Mouse (Mus musculus): ENCODE results near the gene Fads1. TPM values are rescaled to one million over a fixed set of nuclear protein-coding genes. Genes with fewer than 3 reads are reported as not detected.
A peak's percentile ranks its signal among the peaks of the same experiment; 100 is the strongest.

Gene Fads1
- polyA plus RNA-seq, 1 experiment from 2014 or later, result 64.6 TPM

DNA sequence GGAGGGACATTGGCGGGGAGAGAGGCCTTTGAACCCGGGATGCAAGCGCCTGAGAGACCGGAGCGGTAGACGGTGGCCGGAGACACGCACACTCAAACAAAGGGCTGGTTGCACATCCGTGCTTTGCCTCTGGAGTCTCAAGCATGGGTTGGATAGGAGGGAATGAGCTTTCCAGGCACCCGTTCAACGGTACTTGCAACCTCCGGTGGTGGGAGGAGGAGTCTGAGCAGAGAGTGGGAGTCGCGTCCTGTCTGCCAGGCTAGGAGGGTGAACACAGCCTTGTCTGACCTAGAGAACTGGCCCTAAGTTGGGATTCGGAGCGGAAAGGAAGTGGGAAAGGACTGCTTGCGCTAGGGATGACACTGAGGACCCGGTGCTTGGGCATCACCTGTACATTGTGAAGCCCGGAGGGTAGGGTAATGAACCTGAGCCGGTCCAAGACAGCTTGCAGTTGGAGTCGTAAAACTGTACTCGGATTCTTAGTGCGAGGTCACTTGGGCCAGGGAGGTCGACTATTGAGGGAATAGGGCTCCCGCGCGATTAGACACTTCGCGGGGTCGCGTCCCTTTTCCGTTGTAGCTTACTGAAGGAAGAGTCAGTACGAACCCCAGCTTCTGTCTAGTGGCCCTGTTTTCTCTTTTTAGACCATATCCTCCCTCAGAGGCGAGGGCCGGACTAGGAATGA, 753 bp downstream of the Fads1 start:
- H3K4me1 ChIP-seq (ENCODE audit: control insufficient read depth, insufficient read depth, low read length), result peaks cover 15% of the 10 kb centered on the region
- peak overlapping the region; percentile 80 for H3K4me2 ChIP-seq
- H3K9me3 ChIP-seq (replicated peaks; ENCODE audit: control insufficient read depth, low read length), result no peaks in the 10 kb centered on the region
- H3K36me3 ChIP-seq (ENCODE audit: control insufficient read depth, insufficient read depth, low read length), result peaks cover 23% of the 10 kb centered on the region
- no peaks in the 10 kb centered on the region for H3K27me3 ChIP-seq (ENCODE audit: control insufficient read depth, insufficient read depth, low read length)
- peak; percentile 69 for ATAC-seq (replicated peaks; ENCODE audit: insufficient number of reproducible peaks, low FRiP score, low TSS enrichment)
- H3K27ac ChIP-seq (ENCODE audit: low read depth, low read length), result peak overlapping the region; percentile 80
- WGBS (ENCODE audit: insufficient replicate concordance), result 1% methylated on average over 35 of the region's 35 CpGs
- peak overlapping the region; percentile 77 for H3K4me3 ChIP-seq (ENCODE audit: low read depth, low read length)
- peak overlapping the region; percentile 86 for H3K9ac ChIP-seq (ENCODE audit: low read depth, low read length)

DNA sequence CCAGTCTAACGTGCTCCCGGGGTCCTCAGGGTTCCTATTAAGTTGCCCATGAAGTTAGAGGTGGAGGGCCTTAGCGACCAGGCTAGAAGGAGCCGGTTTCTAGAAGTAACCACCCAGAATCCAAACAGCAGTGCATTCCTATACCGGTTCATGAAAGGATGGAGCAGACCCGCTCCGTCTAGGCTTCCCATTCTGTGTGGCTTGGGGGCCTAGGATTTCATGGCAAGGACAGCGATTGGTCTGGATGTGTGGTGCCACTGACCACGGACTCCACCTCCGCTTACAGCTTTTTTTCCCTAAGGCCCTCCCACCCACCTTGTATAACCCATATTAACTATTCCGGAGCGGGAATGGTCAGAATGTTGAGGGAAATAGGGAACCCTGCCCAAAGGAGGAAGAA, 1.4 kb downstream of the Fads1 start:
- H3K9ac ChIP-seq (ENCODE audit: low read depth, low read length), result peak overlapping the region; percentile 86
- peak overlapping the region; percentile 80 for H3K27ac ChIP-seq (ENCODE audit: low read depth, low read length)
- H3K4me1 ChIP-seq (ENCODE audit: control insufficient read depth, insufficient read depth, low read length), result peaks cover 15% of the 10 kb centered on the region
- 21% methylated on average over 12 of the region's 12 CpGs for WGBS (ENCODE audit: insufficient replicate concordance)
- no peak for ATAC-seq (replicated peaks; ENCODE audit: insufficient number of reproducible peaks, low FRiP score, low TSS enrichment)
- peak overlapping the region; percentile 80 for H3K4me2 ChIP-seq
- H3K4me3 ChIP-seq (ENCODE audit: low read depth, low read length), result peak overlapping the region; percentile 77
- no peaks in the 10 kb centered on the region for H3K27me3 ChIP-seq (ENCODE audit: control insufficient read depth, insufficient read depth, low read length)
- H3K36me3 ChIP-seq (ENCODE audit: control insufficient read depth, insufficient read depth, low read length), result peaks cover 30% of the 10 kb centered on the region
- no peaks in the 10 kb centered on the region for H3K9me3 ChIP-seq (replicated peaks; ENCODE audit: control insufficient read depth, low read length)

DNA sequence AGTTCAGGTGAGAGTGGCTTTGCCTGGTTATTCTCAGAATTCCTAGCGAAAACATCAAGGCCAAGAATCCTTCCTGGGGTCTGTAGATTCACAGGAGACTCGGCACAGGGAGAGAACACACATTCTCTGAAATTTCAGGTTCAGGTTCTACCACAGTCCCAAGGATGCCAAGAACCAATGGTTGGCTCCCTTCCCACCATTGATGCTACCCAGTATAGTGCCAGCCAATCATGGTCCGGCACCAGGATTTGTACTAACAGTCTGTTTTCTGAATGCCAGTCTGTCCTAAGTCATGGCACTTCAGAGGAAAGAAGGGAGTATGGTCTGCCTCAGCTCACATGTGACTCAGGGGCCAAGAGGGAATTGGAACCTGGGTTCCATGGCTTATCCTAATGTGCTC, 3.2 kb downstream of the Fads1 start:
- no peaks in the 10 kb centered on the region for H3K9me3 ChIP-seq (replicated peaks; ENCODE audit: control insufficient read depth, low read length)
- WGBS (ENCODE audit: insufficient replicate concordance), result 93% methylated on average over 3 of the region's 3 CpGs
- H3K9ac ChIP-seq (ENCODE audit: low read depth, low read length), result no peak overlapping the region
- no peaks in the 10 kb centered on the region for H3K27me3 ChIP-seq (ENCODE audit: control insufficient read depth, insufficient read depth, low read length)
- no peak for ATAC-seq (replicated peaks; ENCODE audit: insufficient number of reproducible peaks, low FRiP score, low TSS enrichment)
- H3K4me1 ChIP-seq (ENCODE audit: control insufficient read depth, insufficient read depth, low read length), result peaks cover 13% of the 10 kb centered on the region
- peaks cover 44% of the 10 kb centered on the region for H3K36me3 ChIP-seq (ENCODE audit: control insufficient read depth, insufficient read depth, low read length)
- no peak overlapping the region for H3K4me2 ChIP-seq
- H3K4me3 ChIP-seq (ENCODE audit: low read depth, low read length), result no peak overlapping the region
- H3K27ac ChIP-seq (ENCODE audit: low read depth, low read length), result no peak overlapping the region

- Histone ChIP-seq H3K4me1 (ENCODE audit: control insufficient read depth, insufficient read depth, low read length) (peaks cover 18% of the 10 kb centered on the region), H3K4me3 (ENCODE audit: low read depth, low read length) (no peak overlapping the region), H3K4me2 (no peak overlapping the region), H3K27me3 (ENCODE audit: control insufficient read depth, insufficient read depth, low read length) (no peaks in the 10 kb centered on the region), H3K9me3 (replicated peaks; ENCODE audit: control insufficient read depth, low read length) (no peaks in the 10 kb centered on the region), H3K27ac (ENCODE audit: low read depth, low read length) (no peak overlapping the region), H3K36me3 (ENCODE audit: control insufficient read depth, insufficient read depth, low read length) (peaks cover 46% of the 10 kb centered on the region), H3K9ac (ENCODE audit: low read depth, low read length) (no peak overlapping the region)
- WGBS (ENCODE audit: insufficient replicate concordance), result 92% methylated on average over 8 of the region's 8 CpGs
- no peak for ATAC-seq (replicated peaks; ENCODE audit: insufficient number of reproducible peaks, low FRiP score, low TSS enrichment)
These were observed 3.9 kb downstream of the Fads1 start for GRCm38 (mm10) chr19:10186569-10186968.

GRCm38 (mm10) chr19:10188281-10188811, 5.7 kb downstream of the Fads1 start:
- ATAC-seq (replicated peaks; ENCODE audit: insufficient number of reproducible peaks, low FRiP score, low TSS enrichment), result no peak
- WGBS (ENCODE audit: insufficient replicate concordance), result 86% methylated on average over 10 of the region's 10 CpGs
- Histone ChIP-seq H3K4me3 (ENCODE audit: low read depth, low read length) (no peak overlapping the region), H3K27me3 (ENCODE audit: control insufficient read depth, insufficient read depth, low read length) (no peaks in the 10 kb centered on the region), H3K4me1 (ENCODE audit: control insufficient read depth, insufficient read depth, low read length) (peaks cover 14% of the 10 kb centered on the region), H3K9me3 (replicated peaks; ENCODE audit: control insufficient read depth, low read length) (no peaks in the 10 kb centered on the region), H3K4me2 (no peak overlapping the region), H3K36me3 (ENCODE audit: control insufficient read depth, insufficient read depth, low read length) (peaks cover 54% of the 10 kb centered on the region), H3K27ac (ENCODE audit: low read depth, low read length) (no peak overlapping the region), H3K9ac (ENCODE audit: low read depth, low read length) (no peak overlapping the region)

GRCm38 (mm10) chr19:10189022-10189421, 6.3 kb downstream of the Fads1 start:
- no peak overlapping the region for H3K4me3 ChIP-seq (ENCODE audit: low read depth, low read length)
- no peak for ATAC-seq (replicated peaks; ENCODE audit: insufficient number of reproducible peaks, low FRiP score, low TSS enrichment)
- no peak overlapping the region for H3K9ac ChIP-seq (ENCODE audit: low read depth, low read length)
- H3K27me3 ChIP-seq (ENCODE audit: control insufficient read depth, insufficient read depth, low read length), result no peaks in the 10 kb centered on the region
- H3K36me3 ChIP-seq (ENCODE audit: control insufficient read depth, insufficient read depth, low read length), result peaks cover 61% of the 10 kb centered on the region
- peaks cover 11% of the 10 kb centered on the region for H3K4me1 ChIP-seq (ENCODE audit: control insufficient read depth, insufficient read depth, low read length)
- H3K9me3 ChIP-seq (replicated peaks; ENCODE audit: control insufficient read depth, low read length), result no peaks in the 10 kb centered on the region
- no peak overlapping the region for H3K27ac ChIP-seq (ENCODE audit: low read depth, low read length)
- WGBS (ENCODE audit: insufficient replicate concordance), result 91% methylated on average over 6 of the region's 6 CpGs
- H3K4me2 ChIP-seq, result no peak overlapping the region

DNA sequence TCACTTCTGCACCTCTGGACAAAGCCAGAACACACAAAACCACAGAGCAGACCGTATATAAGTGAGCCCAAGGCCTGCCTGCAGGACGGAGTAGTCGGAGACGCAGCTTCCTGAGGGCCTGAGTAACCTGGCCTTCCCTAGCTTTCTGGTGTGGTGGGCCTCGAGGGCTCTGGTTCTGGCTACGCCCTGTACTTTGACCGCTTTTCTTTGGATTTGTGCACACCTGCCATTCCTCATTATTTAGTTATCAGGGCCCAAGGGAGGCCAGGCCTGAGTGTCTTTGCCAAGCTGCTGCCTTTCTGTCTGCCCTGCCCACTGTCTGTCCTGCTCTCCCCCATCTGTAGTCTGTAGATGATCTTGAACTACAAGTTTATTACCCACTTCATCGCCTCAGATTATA, 7.3 kb downstream of the Fads1 start:
- Histone ChIP-seq H3K9ac (ENCODE audit: low read depth, low read length) (no peak overlapping the region), H3K27ac (ENCODE audit: low read depth, low read length) (no peak overlapping the region), H3K27me3 (ENCODE audit: control insufficient read depth, insufficient read depth, low read length) (no peaks in the 10 kb centered on the region), H3K4me1 (ENCODE audit: control insufficient read depth, insufficient read depth, low read length) (peaks cover 5% of the 10 kb centered on the region), H3K4me2 (no peak overlapping the region), H3K36me3 (ENCODE audit: control insufficient read depth, insufficient read depth, low read length) (peaks cover 68% of the 10 kb centered on the region), H3K9me3 (replicated peaks; ENCODE audit: control insufficient read depth, low read length) (no peaks in the 10 kb centered on the region), H3K4me3 (ENCODE audit: low read depth, low read length) (no peak overlapping the region)
- no peak for ATAC-seq (replicated peaks; ENCODE audit: insufficient number of reproducible peaks, low FRiP score, low TSS enrichment)
- 91% methylated on average over 8 of the region's 8 CpGs for WGBS (ENCODE audit: insufficient replicate concordance)

GRCm38 (mm10) chr19:10190796-10191195, 8.1 kb downstream of the Fads1 start:
- Histone ChIP-seq H3K9me3 (replicated peaks; ENCODE audit: control insufficient read depth, low read length) (no peaks in the 10 kb centered on the region), H3K4me2 (no peak overlapping the region), H3K9ac (ENCODE audit: low read depth, low read length) (no peak overlapping the region), H3K27ac (ENCODE audit: low read depth, low read length) (no peak overlapping the region), H3K27me3 (ENCODE audit: control insufficient read depth, insufficient read depth, low read length) (no peaks in the 10 kb centered on the region), H3K4me1 (ENCODE audit: control insufficient read depth, insufficient read depth, low read length) (peaks cover 5% of the 10 kb centered on the region), H3K4me3 (ENCODE audit: low read depth, low read length) (no peak overlapping the region), H3K36me3 (ENCODE audit: control insufficient read depth, insufficient read depth, low read length) (peaks cover 64% of the 10 kb centered on the region)
- ATAC-seq (replicated peaks; ENCODE audit: insufficient number of reproducible peaks, low FRiP score, low TSS enrichment), result no peak
- WGBS (ENCODE audit: insufficient replicate concordance), result 50% methylated on average over 2 of the region's 2 CpGs

DNA sequence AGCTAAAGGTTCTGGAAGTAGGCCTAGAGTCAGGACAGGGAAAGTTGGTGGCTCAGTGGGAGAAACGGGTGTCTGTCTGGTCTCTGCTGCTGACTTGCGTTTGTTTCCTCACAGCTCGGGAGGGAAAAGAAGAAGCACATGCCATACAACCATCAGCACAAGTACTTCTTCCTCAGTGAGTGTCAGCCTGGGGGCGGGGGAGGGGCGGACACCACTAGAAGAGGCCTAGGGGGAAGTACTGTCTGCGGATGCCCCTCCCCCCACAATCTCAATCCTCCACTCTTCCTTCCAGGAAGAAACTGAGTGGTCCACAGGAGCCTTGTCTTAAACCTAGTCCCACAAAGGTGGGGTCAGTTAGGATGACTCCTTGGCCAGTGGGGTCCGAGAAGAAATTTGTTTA, 8.6 kb downstream of the Fads1 start:
- H3K9ac ChIP-seq (ENCODE audit: low read depth, low read length), result no peak overlapping the region
- H3K4me1 ChIP-seq (ENCODE audit: control insufficient read depth, insufficient read depth, low read length), result peaks cover 5% of the 10 kb centered on the region
- H3K4me2 ChIP-seq, result no peak overlapping the region
- no peak for ATAC-seq (replicated peaks; ENCODE audit: insufficient number of reproducible peaks, low FRiP score, low TSS enrichment)
- 46% methylated on average over 7 of the region's 7 CpGs for WGBS (ENCODE audit: insufficient replicate concordance)
- peaks cover 62% of the 10 kb centered on the region for H3K36me3 ChIP-seq (ENCODE audit: control insufficient read depth, insufficient read depth, low read length)
- H3K27me3 ChIP-seq (ENCODE audit: control insufficient read depth, insufficient read depth, low read length), result no peaks in the 10 kb centered on the region
- no peaks in the 10 kb centered on the region for H3K9me3 ChIP-seq (replicated peaks; ENCODE audit: control insufficient read depth, low read length)
- no peak overlapping the region for H3K4me3 ChIP-seq (ENCODE audit: low read depth, low read length)
- 0 out of 2 replicates have a peak overlapping the region, but pooled peaks have one; percentile 10 for H3K27ac ChIP-seq (ENCODE audit: low read depth, low read length)
